Comparison of ENCODE assay signal across 8 mouse cellular contexts in genomic region chr11:115899486-115900266, GRCm38 (mm10). TPM values are rescaled to one million over a fixed set of nuclear protein-coding genes. Genes with fewer than 3 reads are reported as not detected.
A peak's percentile ranks its signal among the peaks of the same experiment; 100 is the strongest.
DNase-seq lines count a peak whose midpoint lies in the region; ATAC-seq lines count a peak whose summit lies in the region.

Smim5 (plus strand) TSS chr11:115899966.

- WGBS in lung, embryonic 16.5 days = 25% methylated on average over 16 of the region's 16 CpGs

- peak within 1 kb of the TSS; percentile 12; the same call in 1 of the 2 replicates for H3K4me3 ChIP-seq in lung, embryonic 16.5 days (ENCODE audit: low read length)

- H3K27me3 ChIP-seq in lung, embryonic 16.5 days (ENCODE audit: control insufficient read depth, insufficient read depth, low read depth, low read length) = no peaks in the 10 kb centered on the region

- peaks cover 2% of the 10 kb centered on the region; the same call in 1 of the 2 replicates for H3K36me3 ChIP-seq in lung, embryonic 16.5 days (ENCODE audit: control insufficient read depth, insufficient read depth, low read length)

- H3K4me2 ChIP-seq in lung, embryonic 16.5 days (ENCODE audit: low read depth, low read length) = peak within 1 kb of the TSS; percentile 18

- H3K27ac ChIP-seq in lung, embryonic 16.5 days (ENCODE audit: low read length) = peak within 1 kb of the TSS; percentile 45

- DNase-seq in 416B (ENCODE audit: low read depth) (peak; percentile 79), ZHBTc4 (ENCODE audit: low read depth, low spot score) (peak; percentile 90)
- DNase-seq in heart, adult 11 months = peak; percentile 98
- peak; percentile 68 for DNase-seq in kidney, adult 18-20 months
- peak; percentile 41 to 45 for DNase-seq in spleen, postnatal 14 days (ENCODE audit: low spot score in 2 of 2)
- DNase-seq in right cerebral cortex, postnatal 4 days = no peak
- no peak for DNase-seq in cerebellum, adult 11-12 months

- peaks cover 50% of the 10 kb centered on the region for H3K4me1 ChIP-seq in lung, embryonic 16.5 days (replicated peaks; ENCODE audit: control insufficient read depth, insufficient read depth, low read length)

- no peaks in the 10 kb centered on the region for H3K9me3 ChIP-seq in lung, embryonic 16.5 days (ENCODE audit: control insufficient read depth, low read length)

- ATAC-seq in lung, embryonic 16.5 days (ENCODE audit: low read depth) = peak; percentile 72

- peak within 1 kb of the TSS; percentile 10; the same call in 1 of the 2 replicates for H3K9ac ChIP-seq in lung, embryonic 16.5 days (ENCODE audit: low read length)

RNA-seq across cellular contexts. Expression of gene Smim5, which starts in this region (rescaled TPM):
- polyA plus RNA-seq in lung, embryonic 16.5 days (2015; fragmentation: Nextera tagmentation; extraction: Ambion mirVana) = 5.6 and 8.9 TPM in 2 replicates

Comparison
In these comparisons a context has a peak if more than half of its experiments do, and no peak if none do; other contexts are left out.
1. DNase-seq: peak in 416B (single experiment), ZHBTc4 (single experiment), heart, adult 11 months (single experiment), kidney, adult 18-20 months (single experiment) and spleen, postnatal 14 days (2 of 2); none in right cerebral cortex, postnatal 4 days (single experiment) and cerebellum, adult 11-12 months (single experiment).